Mouse (Mus musculus) midbrain, embryonic 16.5 days (tissue): ENCODE measurements at regions not wholly inside any gene's neighbourhood (a gene's known extent, or its start where the extent isn't known, plus 50 kb on each side); places are given as distances from the start of the nearest gene placed in this dataset.

ENCODE experiments used
- ATAC-seq: fragments of 200-750 bp; cut with Nextera tagmentation; 2 replicates; pipeline ENCODE4 v1.8.0; 2017; ENCODE audit warnings: moderate TSS enrichment
- H3K27ac ChIP-seq: fragments of 300-500 bp; sonication (generic); 2 replicates; pipeline ENCODE4 v1.5.1; 2014; ENCODE audit warnings: mild to moderate bottlenecking, low read length, mixed read lengths
- H3K27me3 ChIP-seq: fragments of 300-500 bp; sonication (generic); 2 replicates; pipeline ENCODE4 v1.6.1; 2014; ENCODE audit warnings: low read depth, low read length, mixed read lengths; ENCODE audit not compliant: control insufficient read depth, insufficient read depth
- H3K36me3 ChIP-seq: fragments of 300-500 bp; sonication (generic); 2 replicates; pipeline ENCODE4 v1.6.1; 2014; ENCODE audit warnings: mild to moderate bottlenecking, low read length, moderate library complexity, mixed read lengths; ENCODE audit not compliant: control insufficient read depth, insufficient read depth
- H3K4me1 ChIP-seq: fragments of 300-500 bp; sonication (generic); 2 replicates; pipeline ENCODE4 v1.6.1; 2014; ENCODE audit warnings: mild to moderate bottlenecking, low read length, mixed read lengths; ENCODE audit not compliant: control insufficient read depth, insufficient read depth
- H3K4me2 ChIP-seq: fragments of 300-500 bp; sonication (generic); 2 replicates; pipeline ENCODE4 v1.6.1; 2014; ENCODE audit warnings: mild to moderate bottlenecking, low read length, mixed read lengths
- H3K4me3 ChIP-seq: fragments of 300-500 bp; sonication (generic); 2 replicates; pipeline ENCODE4 v1.5.1; 2014; ENCODE audit warnings: low read depth, mild to moderate bottlenecking, low read length, moderate library complexity, mixed read lengths
- H3K9ac ChIP-seq: fragments of 300-500 bp; sonication (generic); 2 replicates; pipeline ENCODE4 v1.6.1; 2014; ENCODE audit warnings: low read depth, low read length, mixed read lengths
- H3K9me3 ChIP-seq: fragments of 300-500 bp; sonication (generic); replicated peaks from 2 replicates; pipeline ENCODE4 v1.6.1; 2014; ENCODE audit warnings: mild to moderate bottlenecking, low read length, mixed read lengths; ENCODE audit not compliant: control insufficient read depth, poor library complexity, severe bottlenecking
- WGBS: fragments of 180-500 bp; shearing (Covaris S2); extraction: QIAGEN DNeasy Blood & Tissue Kit; methylation state at CpG from one replicate; pipeline ENCODE4 v1.1.7; 2014; 5-methylcytosine and 5-hydroxymethylcytosine counted together

GRCm38 (mm10) chr14:98471803-98472509 is 302.4 kb upstream of the Dach1 start:
- Histone ChIP-seq H3K4me3 (no peak overlapping the region), H3K4me1 (peaks cover 2% of the 10 kb centered on the region; the same call in 1 of the 2 replicates), H3K27ac (no peak overlapping the region; the same call in 1 of the 2 replicates), H3K36me3 (no peaks in the 10 kb centered on the region), H3K9ac (no peak overlapping the region), H3K9me3 (no peaks in the 10 kb centered on the region), H3K27me3 (no peaks in the 10 kb centered on the region), H3K4me2 (no peak overlapping the region)
- 42% methylated on average over 5 of the region's 5 CpGs for WGBS
- peak; percentile 28; the same call in 1 of the 2 replicates for ATAC-seq

- Histone ChIP-seq H3K9ac (no peak overlapping the region), H3K4me3 (no peak overlapping the region), H3K9me3 (no peaks in the 10 kb centered on the region), H3K4me1 (no peaks in the 10 kb centered on the region), H3K27me3 (no peaks in the 10 kb centered on the region), H3K36me3 (no peaks in the 10 kb centered on the region), H3K27ac (no peak overlapping the region), H3K4me2 (no peak overlapping the region)
- WGBS, result 88% methylated on average over 1 of the region's 1 CpGs
- no peak for ATAC-seq
Measured at GRCm38 (mm10) chr14:98454461-98454860, 284.9 kb upstream of the Dach1 start.

GRCm38 (mm10) chr14:98452191-98452590 is 282.6 kb upstream of the Dach1 start:
- no peak for ATAC-seq
- no peaks in the 10 kb centered on the region for H3K4me1 ChIP-seq
- H3K36me3 ChIP-seq, result no peaks in the 10 kb centered on the region
- no peak overlapping the region for H3K9ac ChIP-seq
- no peak overlapping the region for H3K4me2 ChIP-seq
- no peak overlapping the region for H3K27ac ChIP-seq
- no peaks in the 10 kb centered on the region for H3K27me3 ChIP-seq
- no peaks in the 10 kb centered on the region for H3K9me3 ChIP-seq
- 86% methylated on average over 6 of the region's 6 CpGs for WGBS
- H3K4me3 ChIP-seq, result no peak overlapping the region

- WGBS, result 69% methylated on average over 5 of the region's 5 CpGs
- no peak for ATAC-seq
- H3K27me3 ChIP-seq, result no peaks in the 10 kb centered on the region
Measured at GRCm38 (mm10) chr14:98449568-98449967, 280.0 kb upstream of the Dach1 start.

GRCm38 (mm10) chr14:98442411-98442810 is 272.8 kb upstream of the Dach1 start:
- no peaks in the 10 kb centered on the region for H3K4me1 ChIP-seq
- H3K27ac ChIP-seq, result no peak overlapping the region
- H3K27me3 ChIP-seq, result no peaks in the 10 kb centered on the region
- no peak overlapping the region for H3K4me2 ChIP-seq
- 78% methylated on average over 3 of the region's 3 CpGs for WGBS
- H3K4me3 ChIP-seq, result no peak overlapping the region
- H3K9ac ChIP-seq, result no peak overlapping the region
- no peaks in the 10 kb centered on the region for H3K36me3 ChIP-seq
- no peak for ATAC-seq
- H3K9me3 ChIP-seq, result no peaks in the 10 kb centered on the region

More at GRCm38 (mm10) chr14:98449568-98449967, 280.0 kb upstream of the Dach1 start:
- Histone ChIP-seq H3K9me3 (no peaks in the 10 kb centered on the region), H3K27ac (no peak overlapping the region), H3K4me1 (no peaks in the 10 kb centered on the region), H3K4me3 (no peak overlapping the region), H3K4me2 (no peak overlapping the region), H3K9ac (no peak overlapping the region), H3K36me3 (no peaks in the 10 kb centered on the region)

GRCm38 (mm10) chr14:98441954-98442353 is 272.4 kb upstream of the Dach1 start:
- WGBS, result 58% methylated on average over 2 of the region's 2 CpGs
- Histone ChIP-seq H3K4me2 (no peak overlapping the region), H3K36me3 (no peaks in the 10 kb centered on the region), H3K27ac (no peak overlapping the region), H3K9me3 (no peaks in the 10 kb centered on the region), H3K4me1 (no peaks in the 10 kb centered on the region), H3K9ac (no peak overlapping the region), H3K27me3 (no peaks in the 10 kb centered on the region), H3K4me3 (no peak overlapping the region)
- no peak for ATAC-seq

GRCm38 (mm10) chr14:98431959-98432358 is 262.4 kb upstream of the Dach1 start:
- Histone ChIP-seq H3K4me3 (no peak overlapping the region), H3K4me1 (no peaks in the 10 kb centered on the region), H3K4me2 (no peak overlapping the region; the same call in 1 of the 2 replicates), H3K9me3 (no peaks in the 10 kb centered on the region), H3K36me3 (no peaks in the 10 kb centered on the region), H3K9ac (no peak overlapping the region), H3K27me3 (no peaks in the 10 kb centered on the region), H3K27ac (no peak overlapping the region)
- no peak for ATAC-seq
- 50% methylated on average over 11 of the region's 11 CpGs for WGBS

- ATAC-seq, result no peak
- H3K27me3 ChIP-seq, result no peaks in the 10 kb centered on the region
- H3K4me2 ChIP-seq, result no peak overlapping the region
- H3K4me1 ChIP-seq, result no peaks in the 10 kb centered on the region
- 61% methylated on average over 1 of the region's 1 CpGs for WGBS
- H3K36me3 ChIP-seq, result no peaks in the 10 kb centered on the region
- no peak overlapping the region for H3K27ac ChIP-seq
- H3K4me3 ChIP-seq, result no peak overlapping the region
- H3K9me3 ChIP-seq, result no peaks in the 10 kb centered on the region
- H3K9ac ChIP-seq, result no peak overlapping the region
Measured at GRCm38 (mm10) chr14:98417719-98418118, 248.2 kb upstream of the Dach1 start.

GRCm38 (mm10) chr14:98414201-98414600 is 244.6 kb upstream of the Dach1 start:
- no peak for ATAC-seq
- Histone ChIP-seq H3K4me3 (no peak overlapping the region), H3K4me1 (no peaks in the 10 kb centered on the region)

More at GRCm38 (mm10) chr14:98414201-98414600, 244.6 kb upstream of the Dach1 start:
- Histone ChIP-seq H3K27ac (no peak overlapping the region), H3K4me2 (no peak overlapping the region), H3K9me3 (no peaks in the 10 kb centered on the region), H3K36me3 (no peaks in the 10 kb centered on the region), H3K9ac (no peak overlapping the region), H3K27me3 (no peaks in the 10 kb centered on the region)
- 57% methylated on average over 7 of the region's 7 CpGs for whole genome bisulfite sequencing
